Mouse (Mus musculus): ENCODE measurements at regions not wholly inside any gene's neighbourhood (a gene's known extent, or its start where the extent isn't known, plus 50 kb on each side); places are given as distances from the start of the nearest gene placed in this dataset.

GRCm38 (mm10) chr1:151088535-151089125 lies 93.7 kb upstream of the Gm47985 start:
- TF ChIP-seq POLR2A (IDR thresholded peaks at IDR 0.05; ENCODE audit: borderline replicate concordance, extremely low read depth, insufficient read depth, insufficient read length, poor library complexity, severe bottlenecking) (no peak), CTCF (IDR thresholded peaks at IDR 0.05; ENCODE audit: borderline replicate concordance, extremely low read depth, insufficient read depth, insufficient read length) (no peak)
